Mouse (Mus musculus) neural tube, embryonic 14.5 days (tissue): ENCODE data around the gene Fubp1. TPM values are rescaled to one million over a fixed set of nuclear protein-coding genes. Genes with fewer than 3 reads are reported as not detected.

Source experiments
- ATAC-seq: fragments of 200-750 bp; cut with Nextera tagmentation; 2 replicates; pipeline ENCODE4 v1.8.0; 2017; ENCODE audit warnings: low read depth, mild to moderate bottlenecking, moderate TSS enrichment, moderate library complexity
- H3K27ac ChIP-seq: fragments of 300-500 bp; sonication (generic); 2 replicates; pipeline ENCODE4 v1.5.1; 2014; ENCODE audit warnings: low read depth, mild to moderate bottlenecking, control low read depth, low read length, moderate library complexity, mixed read lengths
- H3K27me3 ChIP-seq: fragments of 300-500 bp; sonication (generic); 2 replicates; pipeline ENCODE4 v1.6.1; 2014; ENCODE audit warnings: low read length; ENCODE audit not compliant: control insufficient read depth, insufficient read depth
- H3K36me3 ChIP-seq: fragments of 300-500 bp; sonication (generic); 2 replicates; pipeline ENCODE4 v1.6.1; 2014; ENCODE audit warnings: low read length, mixed read lengths; ENCODE audit not compliant: control insufficient read depth, insufficient read depth
- H3K4me1 ChIP-seq: fragments of 300-500 bp; sonication (generic); 2 replicates; pipeline ENCODE4 v1.6.1; 2014; ENCODE audit warnings: low read length; ENCODE audit not compliant: control insufficient read depth, insufficient read depth
- H3K4me2 ChIP-seq: fragments of 300-500 bp; sonication (generic); 2 replicates; pipeline ENCODE4 v1.6.1; 2014; ENCODE audit warnings: mild to moderate bottlenecking, low read depth, low read length, control low read depth
- H3K4me3 ChIP-seq: fragments of 300-500 bp; sonication (generic); 2 replicates; pipeline ENCODE4 v1.5.1; 2014; ENCODE audit warnings: low read depth, low read length, control low read depth, mixed read lengths
- H3K9ac ChIP-seq: fragments of 300-500 bp; sonication (generic); replicated peaks from 2 replicates; pipeline ENCODE4 v1.6.1; 2014; ENCODE audit warnings: low read depth, mild to moderate bottlenecking, control low read depth, low read length, mixed read lengths
- H3K9me3 ChIP-seq: fragments of 300-500 bp; sonication (generic); 2 replicates; pipeline ENCODE4 v1.6.1; 2016; ENCODE audit warnings: low read length; ENCODE audit not compliant: control insufficient read depth
- WGBS: fragments of 180-500 bp; shearing (Covaris S2); extraction: QIAGEN DNeasy Blood & Tissue Kit; methylation state at CpG from one replicate; pipeline ENCODE4 v1.1.7; 2014; 5-methylcytosine and 5-hydroxymethylcytosine counted together
- polyA plus RNA-seq: library from polyadenylated mRNA; unstranded; fragments of >200 nt; fragmentation: Nextera tagmentation; extraction: Ambion mirVana; gene quantifications from 2 replicates; pipeline ENCODE4 v1.2.1, GENCODE M21; 2014

Fubp1 gene
- polyA plus RNA-seq, 1 experiment from 2014 or later: 223 TPM

DNA sequence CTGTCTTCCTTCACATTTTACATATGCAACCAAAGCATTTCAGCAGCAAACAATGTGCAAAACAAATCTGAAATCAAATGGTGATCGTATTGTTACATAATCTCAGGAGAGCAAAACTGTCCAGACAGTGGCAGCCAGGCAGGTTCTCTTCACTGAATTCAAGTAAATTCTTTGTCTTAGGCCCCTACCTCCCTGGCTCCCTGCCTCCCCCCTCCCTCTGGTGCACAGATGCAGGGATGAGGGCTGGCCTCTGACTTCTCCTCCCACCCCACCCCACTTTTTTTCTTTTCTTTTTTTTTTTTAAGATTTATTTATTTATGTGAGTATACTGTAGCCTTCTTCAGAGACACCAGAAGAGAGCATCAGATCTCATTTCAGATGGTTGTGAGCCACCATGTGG lies 50.1 kb downstream of the Fubp1 start:
- 97% methylated on average over 1 of the region's 1 CpGs for WGBS
- Histone ChIP-seq H3K27me3 (peaks cover 4% of the 10 kb centered on the region; the same call in 1 of the 2 replicates), H3K27ac (no peak overlapping the region), H3K9me3 (no peaks in the 10 kb centered on the region), H3K9ac (no peak overlapping the region), H3K4me2 (no peak overlapping the region), H3K4me1 (peaks cover 7% of the 10 kb centered on the region; the same call in 1 of the 2 replicates), H3K36me3 (no peaks in the 10 kb centered on the region), H3K4me3 (no peak overlapping the region)
- no peak for ATAC-seq

GRCm38 (mm10) chr3:152261436-152261835 lies 51.2 kb downstream of the Fubp1 start:
- WGBS: 52% methylated on average over 8 of the region's 8 CpGs
- Histone ChIP-seq H3K4me3 (no peak overlapping the region), H3K36me3 (no peaks in the 10 kb centered on the region)

DNA sequence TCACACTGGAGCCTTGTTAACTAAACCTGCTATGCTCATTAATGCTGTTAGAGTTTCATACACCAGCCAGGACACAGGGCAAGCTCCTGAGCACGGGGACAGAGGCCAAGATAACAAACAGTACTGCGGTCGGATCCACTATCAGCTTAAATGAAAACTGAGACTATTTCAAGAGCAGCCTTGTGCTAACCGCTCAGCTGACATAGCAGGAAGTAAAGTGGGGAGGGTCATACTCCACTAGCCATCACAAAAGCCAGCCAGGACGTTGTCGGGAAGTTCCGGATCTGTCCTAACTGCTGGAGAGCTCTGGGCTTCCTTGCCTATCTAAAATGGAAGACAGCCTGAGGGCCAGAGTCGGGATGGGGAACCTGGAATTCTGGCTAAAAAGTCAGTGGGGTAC lies 51.7 kb downstream of the Fubp1 start:
- no peak for ATAC-seq
- no peaks in the 10 kb centered on the region for H3K9me3 ChIP-seq
- no peak overlapping the region for H3K9ac ChIP-seq
- H3K36me3 ChIP-seq: no peaks in the 10 kb centered on the region
- H3K4me2 ChIP-seq: no peak overlapping the region; the same call in 1 of the 2 replicates
- no peak overlapping the region for H3K4me3 ChIP-seq
- H3K4me1 ChIP-seq: peaks cover 11% of the 10 kb centered on the region; the same call in 1 of the 2 replicates
- peaks cover 4% of the 10 kb centered on the region; the same call in 1 of the 2 replicates for H3K27me3 ChIP-seq
- 45% methylated on average over 8 of the region's 8 CpGs for WGBS
- no peak overlapping the region for H3K27ac ChIP-seq

More at GRCm38 (mm10) chr3:152261436-152261835, 51.2 kb downstream of the Fubp1 start:
- no peak for ATAC-seq
- no peak overlapping the region for H3K4me2 ChIP-seq
- H3K9me3 ChIP-seq: no peaks in the 10 kb centered on the region
- no peak overlapping the region for H3K9ac ChIP-seq
- peaks cover 11% of the 10 kb centered on the region; the same call in 1 of the 2 replicates for H3K4me1 ChIP-seq
- H3K27ac ChIP-seq: no peak overlapping the region
- H3K27me3 ChIP-seq: peaks cover 4% of the 10 kb centered on the region; the same call in 1 of the 2 replicates

GRCm38 (mm10) chr3:152264374-152264773 lies 54.2 kb downstream of the Fubp1 start:
- H3K36me3 ChIP-seq: no peaks in the 10 kb centered on the region
- no peak overlapping the region for H3K9ac ChIP-seq
- H3K27ac ChIP-seq: no peak overlapping the region
- H3K4me1 ChIP-seq: peaks cover 11% of the 10 kb centered on the region; the same call in 1 of the 2 replicates
- WGBS: 28% methylated on average over 10 of the region's 10 CpGs
- H3K4me3 ChIP-seq: no peak overlapping the region
- H3K9me3 ChIP-seq: no peaks in the 10 kb centered on the region
- ATAC-seq: no peak
- no peak overlapping the region for H3K4me2 ChIP-seq
- peaks cover 4% of the 10 kb centered on the region; the same call in 1 of the 2 replicates for H3K27me3 ChIP-seq

DNA sequence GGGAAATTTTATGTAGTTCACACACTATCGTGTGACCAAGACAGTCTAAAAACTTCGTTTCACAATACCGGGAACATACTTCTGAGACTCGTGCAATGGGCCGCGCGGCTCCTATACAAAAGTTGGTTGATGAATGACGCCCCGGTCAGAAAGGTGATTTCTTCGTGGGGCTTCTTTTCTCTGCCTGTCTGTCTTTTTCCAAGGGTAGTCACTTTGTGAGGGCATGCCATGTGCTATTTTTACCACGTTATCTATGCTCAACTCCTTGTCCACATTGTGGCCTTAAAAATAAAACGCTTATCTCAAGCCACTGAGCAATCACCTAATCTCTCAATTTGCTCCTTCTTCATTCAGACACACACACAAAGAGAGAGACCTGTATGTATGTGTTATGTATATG lies 54.6 kb downstream of the Fubp1 start:
- Histone ChIP-seq H3K36me3 (no peaks in the 10 kb centered on the region), H3K27me3 (peaks cover 4% of the 10 kb centered on the region; the same call in 1 of the 2 replicates), H3K9me3 (no peaks in the 10 kb centered on the region), H3K4me1 (peaks cover 11% of the 10 kb centered on the region; the same call in 1 of the 2 replicates), H3K4me2 (peak overlapping the region; percentile 99), H3K27ac (no peak overlapping the region), H3K9ac (no peak overlapping the region), H3K4me3 (peak overlapping the region; percentile 47)
- ATAC-seq: no peak
- 16% methylated on average over 12 of the region's 12 CpGs for WGBS

DNA sequence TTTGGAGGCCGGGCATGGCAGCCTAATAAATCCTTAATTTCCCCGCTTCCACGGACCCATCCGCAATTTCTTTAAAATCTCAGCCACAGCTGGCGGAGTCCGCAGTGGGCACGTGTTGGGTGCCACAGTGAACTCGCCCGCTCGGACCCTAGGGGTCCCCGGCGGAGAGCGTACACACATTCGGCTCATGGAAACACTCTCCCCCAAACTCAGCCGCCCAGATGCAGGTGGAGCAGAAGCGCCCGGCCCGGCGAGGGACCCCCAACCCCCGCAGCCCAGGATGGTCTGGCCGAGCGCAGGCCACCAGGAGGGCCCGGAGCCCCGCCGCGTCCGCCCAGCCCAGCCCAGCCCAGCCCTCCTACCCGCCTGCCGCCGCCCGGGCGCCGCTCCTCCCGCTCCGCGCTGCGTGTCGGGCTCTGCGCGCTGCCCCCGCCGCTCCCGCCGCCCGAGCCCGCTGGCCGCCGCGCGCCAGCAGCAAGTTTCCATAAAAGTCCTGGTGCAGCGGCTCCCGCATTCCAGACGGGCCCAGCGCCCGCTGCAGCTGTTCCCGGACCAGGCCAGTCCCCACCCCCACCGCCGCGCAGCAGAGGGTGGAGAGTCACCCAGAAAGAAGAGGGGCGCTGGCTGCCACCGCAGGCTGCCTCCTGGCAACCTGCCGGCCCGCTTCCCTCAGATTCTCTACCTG lies 55.3 kb downstream of the Fubp1 start:
- H3K4me2 ChIP-seq: peak overlapping the region; percentile 99
- under 1% methylated on average over 57 of the region's 63 CpGs for WGBS
- H3K9ac ChIP-seq: peak overlapping the region; percentile 51
- H3K4me3 ChIP-seq: peak overlapping the region; percentile 47
- H3K27me3 ChIP-seq: peaks cover 4% of the 10 kb centered on the region; the same call in 1 of the 2 replicates
- H3K4me1 ChIP-seq: peaks cover 11% of the 10 kb centered on the region; the same call in 1 of the 2 replicates
- no peaks in the 10 kb centered on the region for H3K36me3 ChIP-seq
- no peak overlapping the region for H3K27ac ChIP-seq
- H3K9me3 ChIP-seq: no peaks in the 10 kb centered on the region
- peak; percentile 84 for ATAC-seq

DNA sequence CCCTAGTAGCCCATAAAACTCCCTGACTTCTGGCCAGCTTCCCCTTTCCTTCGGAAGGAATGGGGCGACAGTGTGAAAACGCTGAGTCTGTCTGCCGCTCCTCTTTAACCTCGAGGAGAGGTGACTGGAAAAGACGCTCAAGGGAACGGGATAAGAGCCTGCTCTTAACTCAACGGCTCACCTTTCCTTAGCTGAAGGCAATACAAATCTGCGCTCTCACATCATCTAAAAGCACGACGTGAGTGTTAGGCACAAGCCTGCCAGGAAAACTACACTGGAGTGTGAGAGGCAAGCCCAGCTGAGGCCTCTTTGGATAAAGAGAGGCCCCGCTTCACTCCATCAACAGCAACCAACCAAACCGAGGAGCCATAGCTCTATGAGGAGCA lies 55.8 kb downstream of the Fubp1 start, which contains the start of gene Nexn:
Nexn (minus strand) TSS at position 315 of the 386 bp plus-strand sequence.
- H3K27me3 ChIP-seq: peaks cover 4% of the 10 kb centered on the region; the same call in 1 of the 2 replicates
- H3K27ac ChIP-seq: no peak within 1 kb of the TSS
- ATAC-seq: peak; percentile 4; the same call in 1 of the 2 replicates
- peak within 1 kb of the TSS; percentile 99 for H3K4me2 ChIP-seq
- H3K9ac ChIP-seq: peak within 1 kb of the TSS; percentile 51
- peaks cover 11% of the 10 kb centered on the region; the same call in 1 of the 2 replicates for H3K4me1 ChIP-seq
- H3K36me3 ChIP-seq: no peaks in the 10 kb centered on the region
- no peaks in the 10 kb centered on the region for H3K9me3 ChIP-seq
- peak within 1 kb of the TSS; percentile 47 for H3K4me3 ChIP-seq
- 4% methylated on average over 13 of the region's 13 CpGs for WGBS

DNA sequence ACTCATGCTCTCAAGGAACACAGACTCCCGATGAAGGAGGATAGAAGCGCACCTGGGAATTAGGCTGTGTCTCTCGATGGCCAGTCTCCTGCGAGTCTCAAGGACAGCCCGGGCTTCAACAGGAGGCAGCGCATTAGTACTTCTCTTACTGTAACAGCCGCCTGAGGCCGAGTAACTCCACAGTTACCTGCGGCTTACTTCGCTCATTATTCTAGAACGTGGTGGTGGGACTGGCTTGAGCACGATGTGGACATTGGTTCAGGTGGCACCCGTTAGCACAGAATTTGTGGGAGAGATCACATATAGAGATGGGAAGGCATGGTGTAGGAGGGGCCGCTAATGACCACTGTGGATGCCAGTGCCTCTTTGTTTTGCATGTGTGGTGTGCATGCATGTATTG lies 57.9 kb downstream of the Fubp1 start:
- H3K4me3 ChIP-seq: no peak overlapping the region
- WGBS: 91% methylated on average over 14 of the region's 14 CpGs
- no peaks in the 10 kb centered on the region for H3K9me3 ChIP-seq
- no peak for ATAC-seq
- H3K36me3 ChIP-seq: no peaks in the 10 kb centered on the region
- H3K4me1 ChIP-seq: peaks cover 11% of the 10 kb centered on the region; the same call in 1 of the 2 replicates
- no peak overlapping the region for H3K4me2 ChIP-seq
- no peak overlapping the region for H3K9ac ChIP-seq
- no peak overlapping the region for H3K27ac ChIP-seq
- H3K27me3 ChIP-seq: peaks cover 4% of the 10 kb centered on the region; the same call in 1 of the 2 replicates

DNA sequence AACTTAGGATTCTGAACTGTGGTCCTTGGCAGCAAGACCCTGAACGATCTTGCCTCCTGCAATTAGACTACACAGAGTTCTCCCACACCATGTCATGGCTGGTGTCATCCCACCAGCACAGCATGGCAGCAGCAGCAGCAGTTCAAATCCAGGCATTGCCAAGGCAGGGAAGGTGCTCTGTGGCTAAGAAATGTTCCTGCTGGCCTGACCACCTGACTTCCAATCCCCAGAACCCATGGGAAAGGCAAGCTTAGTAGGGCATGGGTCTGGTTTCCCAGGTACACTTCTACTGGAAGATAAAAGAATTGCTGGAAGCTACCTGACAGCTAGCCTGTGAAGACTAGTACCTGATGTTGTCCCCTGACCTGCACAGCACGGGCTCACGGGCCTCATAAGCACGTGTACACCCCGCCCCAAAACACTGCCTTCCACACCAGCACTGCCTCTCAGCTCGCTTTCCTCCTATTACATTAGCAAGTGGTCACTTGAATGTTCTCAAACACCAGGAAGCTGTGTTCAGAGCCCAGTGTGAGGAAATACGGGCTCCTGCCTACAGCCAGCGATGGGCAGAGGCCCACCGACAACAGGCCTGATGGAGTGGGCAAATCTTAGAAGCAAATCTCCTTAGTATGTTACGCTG lies 61.0 kb downstream of the Fubp1 start:
- Histone ChIP-seq H3K9ac (no peak overlapping the region), H3K4me3 (no peak overlapping the region), H3K4me1 (no peaks in the 10 kb centered on the region), H3K27ac (no peak overlapping the region), H3K4me2 (no peak overlapping the region), H3K36me3 (peaks cover 7% of the 10 kb centered on the region; the same call in 1 of the 2 replicates), H3K27me3 (no peaks in the 10 kb centered on the region), H3K9me3 (no peaks in the 10 kb centered on the region)
- ATAC-seq: no peak
- 94% methylated on average over 10 of the region's 10 CpGs for WGBS
